Mouse (Mus musculus) bone marrow, adult 2 months (tissue): ENCODE results near the gene Gpc6.

Experiments used
- CTCF ChIP-seq: fragments of 200-500 bp; IDR thresholded peaks from 2 replicates; pipeline ENCODE4 v1.5.1; 2011; ENCODE audit warnings: low read length, control low read depth; ENCODE audit not compliant: control insufficient read depth, insufficient read depth
- POLR2A ChIP-seq: fragments of 200-500 bp; IDR thresholded peaks from 2 replicates; pipeline ENCODE4 v1.6.1; 2011; ENCODE audit warnings: low read depth, mild to moderate bottlenecking, control low read depth, low read length, borderline replicate concordance; ENCODE audit not compliant: control insufficient read depth

DNA sequence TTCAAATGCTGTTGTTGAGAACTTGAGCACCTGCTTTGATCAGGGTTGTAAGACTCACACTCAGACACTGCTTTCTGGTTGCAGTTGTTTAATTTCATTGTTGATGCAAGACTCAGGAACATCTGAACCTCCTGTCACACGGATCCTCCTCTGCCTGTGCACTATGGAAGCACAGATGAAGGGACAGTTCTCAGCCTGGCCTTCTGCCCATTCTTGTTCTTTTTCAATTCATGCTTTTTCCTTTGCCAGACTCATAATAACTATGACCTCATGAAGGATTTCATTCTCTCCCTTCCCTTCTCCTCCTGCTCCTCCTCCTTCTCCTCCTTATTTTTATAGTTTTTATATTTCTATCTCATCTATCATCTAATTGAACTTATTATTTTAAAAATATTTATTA, 196.9 kb downstream of the Gpc6 start:
- TF ChIP-seq CTCF (no peak), POLR2A (no peak)
